Mouse (Mus musculus) skeletal muscle tissue, postnatal 0 days (tissue): Measurements from ENCODE around the gene Lsm4. TPM values are rescaled to one million over a fixed set of nuclear protein-coding genes. Genes with fewer than 3 reads are reported as not detected.

ENCODE experiments used
- polyA plus RNA-seq: library from polyadenylated mRNA; unstranded; fragments of >200 nt; fragmentation: Nextera tagmentation; extraction: Ambion mirVana; gene quantifications from 2 replicates; pipeline ENCODE4 v1.2.1, GENCODE M21; 2015

Lsm4 gene
- polyA plus RNA-seq, result 120 and 144 TPM in 2 replicates

GRCm38 (mm10) chr8:70673079-70673856 is at the start of gene Lsm4:
Gene Lsm4, plus strand, starts transcription at chr8:70673248.

GRCm38 (mm10) chr8:70632346-70632892 is 40.6 kb upstream of the Lsm4 start, which contains the start of gene Gdf15:
Gene Gdf15, minus strand, starts transcription at chr8:70632456.

GRCm38 (mm10) chr8:70660273-70660725 is 12.7 kb upstream of the Lsm4 start, which contains the start of gene Pgpep1:
Gene Pgpep1, minus strand, starts transcription at chr8:70660388.

GRCm38 (mm10) chr8:70698310-70699109 is 25.5 kb downstream of the Lsm4 start, which contains the start of gene Jund:
Gene Jund, plus strand, starts transcription at chr8:70698949.

GRCm38 (mm10) chr8:70703287-70703686 is 30.2 kb downstream of the Lsm4 start, which contains the start of gene Iqcn:
Gene Iqcn, plus strand, starts transcription at chr8:70703457.

GRCm38 (mm10) chr8:70718297-70718696 is 45.2 kb downstream of the Lsm4 start, which contains the start of gene Gm3336:
Gene Gm3336, plus strand, starts transcription at chr8:70718543.

GRCm38 (mm10) chr8:70723486-70724210 is 50.6 kb downstream of the Lsm4 start, which contains the start of gene Pde4c:
Gene Pde4c, plus strand, starts transcription at chr8:70723720.

Other genes with a start within 250 kb of the Lsm4 start
- gene Crtc1, start 233.7 kb upstream of the Lsm4 start, polyA plus RNA-seq, result 6.5 and 7.8 TPM in 2 replicates
- 8.6 and 8.7 TPM in 2 replicates for gene Klhl26, start 196.3 kb upstream of the Lsm4 start, polyA plus RNA-seq
- gene Tmem59l, start 185.9 kb upstream of the Lsm4 start, polyA plus RNA-seq, result 0.12 TPM in 1 of 2 replicates, not detected in the other
- gene Crlf1, start 180.1 kb upstream of the Lsm4 start, polyA plus RNA-seq, result 4.2 and 4.5 TPM in 2 replicates
- gene Rex1bd, start 166.5 kb upstream of the Lsm4 start, polyA plus RNA-seq, result 123 and 148 TPM in 2 replicates
- 788 and 817 TPM in 2 replicates for gene Uba52, start 162.4 kb upstream of the Lsm4 start, polyA plus RNA-seq
- gene Fkbp8, start 145.5 kb upstream of the Lsm4 start, polyA plus RNA-seq, result 144 and 162 TPM in 2 replicates
- gene Kxd1, start 145.3 kb upstream of the Lsm4 start, polyA plus RNA-seq, result 64.4 and 69.8 TPM in 2 replicates
- gene Ell, start 133.8 kb upstream of the Lsm4 start, polyA plus RNA-seq, result 11.2 and 11.9 TPM in 2 replicates
- 31.7 and 32.2 TPM in 2 replicates for gene Isyna1, start 78.9 kb upstream of the Lsm4 start, polyA plus RNA-seq
- gene Ssbp4, start 64.4 kb upstream of the Lsm4 start, polyA plus RNA-seq, result 44.3 and 52.8 TPM in 2 replicates
- gene Lrrc25, start 57.1 kb upstream of the Lsm4 start, polyA plus RNA-seq, result 2.7 and 3.7 TPM in 2 replicates
- 0.28 and 0.41 TPM in 2 replicates for gene Gdf15, start 40.8 kb upstream of the Lsm4 start, polyA plus RNA-seq
- gene Pgpep1, start 12.9 kb upstream of the Lsm4 start, polyA plus RNA-seq, result 44.6 and 48.6 TPM in 2 replicates
- 81.2 and 130 TPM in 2 replicates for gene Jund, start 25.7 kb downstream of the Lsm4 start, polyA plus RNA-seq
- gene Iqcn, start 30.2 kb downstream of the Lsm4 start, polyA plus RNA-seq, result not detected in 2 replicates
- gene Gm3336, start 45.3 kb downstream of the Lsm4 start, polyA plus RNA-seq, result not detected in 2 replicates
- 0.60 and 0.78 TPM in 2 replicates for gene Pde4c, start 50.5 kb downstream of the Lsm4 start, polyA plus RNA-seq
- gene Rab3a, start 81.4 kb downstream of the Lsm4 start, polyA plus RNA-seq, result 48.6 and 48.8 TPM in 2 replicates
- 33.9 and 40.1 TPM in 2 replicates for gene Mpv17l2, start 87.7 kb downstream of the Lsm4 start, polyA plus RNA-seq
- 41.8 and 42.9 TPM in 2 replicates for gene Pik3r2, start 103.5 kb downstream of the Lsm4 start, polyA plus RNA-seq
- gene Mast3, start 131.8 kb downstream of the Lsm4 start, polyA plus RNA-seq, result 4.4 and 4.8 TPM in 2 replicates
- 0.13 TPM in 1 of 2 replicates, not detected in the other for gene Il12rb1, start 135.2 kb downstream of the Lsm4 start, polyA plus RNA-seq
- gene Arrdc2, start 166.5 kb downstream of the Lsm4 start, polyA plus RNA-seq, result 3.2 and 5.5 TPM in 2 replicates
- 0.73 and 0.85 TPM in 2 replicates for gene Kcnn1, start 190.0 kb downstream of the Lsm4 start, polyA plus RNA-seq
- gene Ccdc124, start 200.7 kb downstream of the Lsm4 start, polyA plus RNA-seq, result 55.2 and 65.8 TPM in 2 replicates
- 0.09 and 0.10 TPM in 2 replicates for gene Slc5a5, start 219.5 kb downstream of the Lsm4 start, polyA plus RNA-seq
- 3,039 and 3,890 TPM in 2 replicates for gene Rpl18a, start 224.2 kb downstream of the Lsm4 start, polyA plus RNA-seq
- gene Map1s, start 232.7 kb downstream of the Lsm4 start, polyA plus RNA-seq, result 25.8 and 28.7 TPM in 2 replicates